Comparison of ENCODE assay signal across 8 mouse cellular contexts in the genomic region with DNA sequence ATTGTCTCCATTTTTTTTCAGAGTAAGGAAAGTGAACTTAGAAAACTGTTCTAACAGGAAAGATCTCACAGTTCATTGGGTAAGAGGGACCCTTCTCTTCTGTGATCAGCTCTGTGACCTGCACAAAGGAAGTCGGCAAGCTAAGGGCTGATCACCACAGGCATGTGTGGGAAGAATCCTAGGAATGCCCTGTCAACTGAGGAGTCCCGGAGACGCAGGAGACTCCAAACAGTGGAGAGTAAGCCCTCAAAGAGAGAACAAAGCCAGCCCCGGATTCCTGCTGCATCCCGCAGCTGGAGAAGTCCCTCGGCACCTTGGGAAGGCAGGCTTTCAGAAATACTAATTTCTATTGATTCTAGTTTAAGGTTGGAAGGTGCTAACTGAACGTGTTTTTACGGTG. TPM values are rescaled to one million over a fixed set of nuclear protein-coding genes. Genes with fewer than 3 reads are reported as not detected.
DNase-seq lines count a peak whose midpoint lies in the region; ATAC-seq and TF ChIP-seq lines count a peak whose summit lies in the region.

No protein-coding gene starts in this region.

- H3K4me2 ChIP-seq in embryonic facial prominence, embryonic 15.5 days (replicated peaks): peak overlapping the region; percentile 48
- peak overlapping the region; percentile 47 for H3K4me2 ChIP-seq in intestine, embryonic 16.5 days (ENCODE audit: low read depth, low read length)
- peak overlapping the region; percentile 45 for H3K4me2 ChIP-seq in lung, embryonic 16.5 days (ENCODE audit: low read depth, low read length)
- H3K4me2 ChIP-seq in stomach, embryonic 16.5 days (ENCODE audit: low read depth, low read length): peak overlapping the region; percentile 57

- H3K27me3 ChIP-seq in C2C12 (ENCODE audit: control insufficient read depth, insufficient read depth, insufficient read length): no peaks in the 10 kb centered on the region
- H3K27me3 ChIP-seq in embryonic facial prominence, embryonic 15.5 days: no peaks in the 10 kb centered on the region
- no peaks in the 10 kb centered on the region for H3K27me3 ChIP-seq in intestine, embryonic 16.5 days (replicated peaks; ENCODE audit: control insufficient read depth, insufficient read depth, low read length)
- no peaks in the 10 kb centered on the region for H3K27me3 ChIP-seq in lung, embryonic 16.5 days (ENCODE audit: control insufficient read depth, insufficient read depth, low read depth, low read length)
- H3K27me3 ChIP-seq in stomach, embryonic 16.5 days (ENCODE audit: control insufficient read depth, insufficient read depth, low read length): no peaks in the 10 kb centered on the region

- 0 out of 2 replicates have a peak overlapping the region, but pooled peaks have one; percentile 60 for H3K27ac ChIP-seq in embryonic facial prominence, embryonic 15.5 days (replicated peaks)
- H3K27ac ChIP-seq in intestine, embryonic 16.5 days (ENCODE audit: low read length): peak overlapping the region; percentile 91
- peak overlapping the region; percentile 38; the same call in 1 of the 2 replicates for H3K27ac ChIP-seq in lung, embryonic 16.5 days (ENCODE audit: low read length)
- H3K27ac ChIP-seq in stomach, embryonic 16.5 days (ENCODE audit: low read length): peak overlapping the region; percentile 93

- peaks cover 59% of the 10 kb centered on the region for H3K4me1 ChIP-seq in embryonic facial prominence, embryonic 15.5 days
- peaks cover 70% of the 10 kb centered on the region for H3K4me1 ChIP-seq in intestine, embryonic 16.5 days (ENCODE audit: control insufficient read depth, insufficient read depth, low read length)
- peaks cover 49% of the 10 kb centered on the region for H3K4me1 ChIP-seq in lung, embryonic 16.5 days (replicated peaks; ENCODE audit: control insufficient read depth, insufficient read depth, low read length)
- peaks cover 57% of the 10 kb centered on the region for H3K4me1 ChIP-seq in stomach, embryonic 16.5 days (ENCODE audit: control insufficient read depth, insufficient read depth, low read length)

- H3K9ac ChIP-seq in embryonic facial prominence, embryonic 15.5 days: no peak overlapping the region
- H3K9ac ChIP-seq in intestine, embryonic 16.5 days (ENCODE audit: low read depth, low read length): peak overlapping the region; percentile 61
- H3K9ac ChIP-seq in lung, embryonic 16.5 days (ENCODE audit: low read length): peak overlapping the region; percentile 42
- H3K9ac ChIP-seq in stomach, embryonic 16.5 days (ENCODE audit: low read length): peak overlapping the region; percentile 67

- peaks cover 99% of the 10 kb centered on the region for H3K79me2 ChIP-seq in C2C12 (ENCODE audit: control insufficient read depth, insufficient read depth)

- no peak overlapping the region for H3K4me3 ChIP-seq in C2C12 (ENCODE audit: insufficient read depth, poor library complexity, severe bottlenecking)
- H3K4me3 ChIP-seq in embryonic facial prominence, embryonic 15.5 days (replicated peaks): peak overlapping the region; percentile 24
- H3K4me3 ChIP-seq in intestine, embryonic 16.5 days (ENCODE audit: low read length): peak overlapping the region; percentile 39
- H3K4me3 ChIP-seq in lung, embryonic 16.5 days (ENCODE audit: low read length): peak overlapping the region; percentile 24
- H3K4me3 ChIP-seq in stomach, embryonic 16.5 days (replicated peaks; ENCODE audit: low read length): peak overlapping the region; percentile 33

- no peak overlapping the region for H3ac ChIP-seq in C2C12 (ENCODE audit: control insufficient read depth, insufficient read length, low read depth)

- no peaks in the 10 kb centered on the region for H3K9me3 ChIP-seq in embryonic facial prominence, embryonic 15.5 days (replicated peaks)
- no peaks in the 10 kb centered on the region for H3K9me3 ChIP-seq in intestine, embryonic 16.5 days (ENCODE audit: control insufficient read depth, low read length)
- H3K9me3 ChIP-seq in lung, embryonic 16.5 days (ENCODE audit: control insufficient read depth, low read length): no peaks in the 10 kb centered on the region
- H3K9me3 ChIP-seq in stomach, embryonic 16.5 days (replicated peaks; ENCODE audit: control insufficient read depth, low read length): no peaks in the 10 kb centered on the region

- peaks cover 93% of the 10 kb centered on the region for H3K79me3 ChIP-seq in C2C12 (ENCODE audit: low read depth)

- no peak for DNase-seq in frontal cortex, postnatal 10 days (ENCODE audit: low spot score in 2 of 2)
- DNase-seq in cerebellum, postnatal 14 days: no peak
- no peak for DNase-seq in MN1 (ENCODE audit: low spot score)

- peaks cover 75% of the 10 kb centered on the region for H3K36me3 ChIP-seq in C2C12 (ENCODE audit: control insufficient read depth, insufficient read depth)
- H3K36me3 ChIP-seq in embryonic facial prominence, embryonic 15.5 days: peaks cover 28% of the 10 kb centered on the region
- peaks cover 9% of the 10 kb centered on the region for H3K36me3 ChIP-seq in intestine, embryonic 16.5 days (ENCODE audit: control insufficient read depth, insufficient read depth, low read length)
- H3K36me3 ChIP-seq in lung, embryonic 16.5 days (ENCODE audit: control insufficient read depth, insufficient read depth, low read length): peaks cover 12% of the 10 kb centered on the region
- H3K36me3 ChIP-seq in stomach, embryonic 16.5 days (ENCODE audit: control insufficient read depth, insufficient read depth, low read length): no peaks in the 10 kb centered on the region

- no peak for TF ChIP-seq CTCF in C2C12 (IDR thresholded peaks at IDR 0.05; ENCODE audit: control insufficient read depth, insufficient read depth, insufficient read length)

- no peak for ATAC-seq in embryonic facial prominence, embryonic 15.5 days (ENCODE audit: insufficient number of reproducible peaks, low FRiP score, low TSS enrichment, low read depth)
- ATAC-seq in intestine, embryonic 16.5 days: no peak
- ATAC-seq in lung, embryonic 16.5 days (ENCODE audit: low read depth): peak; percentile 72
- ATAC-seq in stomach, embryonic 16.5 days (ENCODE audit: insufficient read depth, low FRiP score): no peak

- WGBS in embryonic facial prominence, embryonic 15.5 days: 5% methylated on average over 8 of the region's 8 CpGs
- WGBS in intestine, embryonic 16.5 days: 2% methylated on average over 8 of the region's 8 CpGs
- WGBS in lung, embryonic 16.5 days: 6% methylated on average over 8 of the region's 8 CpGs
- WGBS in stomach, embryonic 16.5 days: 2% methylated on average over 8 of the region's 8 CpGs

TF ChIP-seq in C2C12, 6 proteins besides CTCF, POLR2A, EP300 and RAD21:
- TF ChIP-seq MYOG (IDR thresholded peaks at IDR 0.05; ENCODE audit: control insufficient read depth, extremely low read depth, insufficient read length): no peak
- peak; percentile 17 for TF ChIP-seq MAX (IDR thresholded peaks at IDR 0.05)

RNA-seq across cellular contexts. Expression of gene Rnd3, which starts 8.4 kb away (rescaled TPM):
- polyA plus RNA-seq in C2C12 (2012; fragmentation: generic; extraction: Trizol): 8.5 TPM
- 110 and 112 TPM in 2 replicates for polyA plus RNA-seq in embryonic facial prominence, embryonic 15.5 days (2015; fragmentation: Nextera tagmentation; extraction: Ambion mirVana)
- 49.5 and 53.8 TPM in 2 replicates for polyA plus RNA-seq in intestine, embryonic 16.5 days (2015; fragmentation: Nextera tagmentation; extraction: Ambion mirVana)
- 62.2 and 68.6 TPM in 2 replicates for polyA plus RNA-seq in lung, embryonic 16.5 days (2015; fragmentation: Nextera tagmentation; extraction: Ambion mirVana)
- 68.8 and 70.5 TPM in 2 replicates for polyA plus RNA-seq in stomach, embryonic 16.5 days (2015; fragmentation: Nextera tagmentation; extraction: Ambion mirVana)

Comparison
In these comparisons a context has a peak if more than half of its experiments do, and no peak if none do; other contexts are left out.
1. H3K27ac ChIP-seq: peak in every context shown above with its lines; median percentile 93 in stomach, embryonic 16.5 days; 91 in intestine, embryonic 16.5 days; 60 in embryonic facial prominence, embryonic 15.5 days; 38 in lung, embryonic 16.5 days.